Mouse (Mus musculus) Patski (cell line): ENCODE measurements at regions not wholly inside any gene's neighbourhood (a gene's known extent, or its start where the extent isn't known, plus 50 kb on each side); places are given as distances from the start of the nearest gene placed in this dataset.

Experiments
- ATAC-seq: fragments of 100-300 bp; one replicate; pipeline ENCODE4 v1.8.0; 2021
- CTCF ChIA-PET: fragments of 350-600 bp; sonication (Branson Sonifier 250); formaldehyde crosslinking; loops from one replicate; lab custom pipeline; 2022; ENCODE audit warnings: inconsistent platforms; lab: Charles Lee
- POLR2A ChIA-PET: fragments of 350-600 bp; sonication (Branson Sonifier 250); formaldehyde crosslinking; loops from one replicate; lab custom pipeline; 2022; ENCODE audit warnings: antibody characterized with exemption, inconsistent platforms; lab: Charles Lee
- DNase-seq: peaks from one replicate; pipeline ENCODE4 v3.0.0-alpha.2; 2011; ENCODE audit warnings: low read depth, low spot score
- H3K27me3 ChIP-seq: fragments of 371-371 bp; one replicate; pipeline ENCODE4 v1.5.1; 2021
- CTCF ChIP-seq: fragments of 100-300 bp; IDR thresholded peaks from one replicate; pipeline ENCODE4 v1.5.1; 2021
- in situ Hi-C: fragments of 300-500 bp; cut with MboI; formaldehyde crosslinking; loops from 3 replicates; pipeline ENCODE4 v1.11.1; 2018; ENCODE audit warnings: low pct_unique_long_range_greater_than_20kb, mixed read lengths

GRCm38 (mm10) chr12:109396614-109397013 lies 56.0 kb upstream of the Dlk1 start:
- CTCF ChIA-PET = interaction anchor here (0.9 kb wide), 1 partner anchor 213 kb away, joined by 3 read pairs; no protein-coding TSS in a partner anchor
- no peak for DNase-seq
- no peak for ATAC-seq

DNA sequence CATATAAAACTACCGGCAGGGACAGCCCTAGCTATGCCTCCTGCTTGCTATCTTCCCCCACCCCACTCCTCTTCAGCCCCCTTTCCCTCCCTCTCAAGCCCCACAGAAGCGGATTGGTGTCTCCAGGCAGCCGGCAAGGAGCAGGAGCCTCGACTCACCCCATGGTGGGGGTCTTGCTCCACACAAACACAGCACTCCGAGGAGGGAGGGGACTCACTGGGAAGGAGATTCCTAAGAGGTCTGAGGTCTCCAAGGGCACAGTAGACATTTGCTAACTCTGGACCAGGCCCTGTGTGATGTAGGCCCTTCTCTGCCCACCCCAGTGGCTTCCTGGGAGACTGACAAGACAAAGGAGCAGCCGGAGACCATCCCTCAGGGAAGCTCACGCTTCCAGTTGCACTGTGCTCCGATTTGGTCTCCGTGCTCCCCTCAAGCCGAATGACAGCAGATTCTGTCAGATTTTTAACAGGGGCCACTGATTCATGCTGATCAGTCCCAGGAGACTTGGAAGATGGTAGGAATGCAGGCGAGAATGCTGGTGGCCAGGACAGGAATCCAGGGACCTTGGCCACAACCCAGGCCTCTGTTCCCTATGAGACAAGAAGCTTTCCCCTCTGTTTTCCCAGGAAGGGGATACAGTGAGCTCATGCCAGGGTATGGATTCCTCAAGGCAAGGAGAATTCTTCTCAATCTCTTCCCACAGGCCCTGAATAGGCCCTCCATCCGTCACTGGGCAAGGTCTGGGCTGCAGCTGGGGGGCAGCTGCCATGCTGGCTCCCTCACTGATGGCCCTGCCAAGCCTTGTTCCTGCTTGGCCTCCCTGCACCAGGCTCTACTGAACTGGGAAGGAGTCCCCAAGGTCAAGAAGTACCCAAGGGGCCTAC lies 55.2 kb upstream of the Dlk1 start:
- no peak for TF ChIP-seq CTCF
- in situ Hi-C loops = no loop called here
- ATAC-seq (no peak), DNase-seq (no peak)
- CTCF ChIA-PET = interaction anchor here (0.9 kb wide), 1 partner anchor 212 kb away, joined by 3 read pairs; no protein-coding TSS in a partner anchor
- POLR2A ChIA-PET = no interaction called here
- H3K27me3 ChIP-seq = no peaks in the 10 kb centered on the region

More at GRCm38 (mm10) chr12:109396614-109397013, 56.0 kb upstream of the Dlk1 start:
- POLR2A ChIA-PET = no interaction called here
- in situ Hi-C loops = no loop called here
- H3K27me3 ChIP-seq = no peaks in the 10 kb centered on the region
- TF ChIP-seq CTCF = no peak

GRCm38 (mm10) chr12:109398473-109398872 lies 54.1 kb upstream of the Dlk1 start:
- H3K27me3 ChIP-seq = no peaks in the 10 kb centered on the region
- in situ Hi-C loops = no loop called here
- CTCF ChIA-PET = no interaction called here
- DNase-seq (no peak), ATAC-seq (no peak)
- POLR2A ChIA-PET = no interaction called here
- no peak for TF ChIP-seq CTCF

GRCm38 (mm10) chr12:109398951-109399350 lies 53.7 kb upstream of the Dlk1 start:
- TF ChIP-seq CTCF = no peak
- DNase-seq (no peak), ATAC-seq (no peak)
- in situ Hi-C loops = no loop called here
- no peaks in the 10 kb centered on the region for H3K27me3 ChIP-seq
- ChIA-PET POLR2A (no interaction called here), CTCF (no interaction called here)

DNA sequence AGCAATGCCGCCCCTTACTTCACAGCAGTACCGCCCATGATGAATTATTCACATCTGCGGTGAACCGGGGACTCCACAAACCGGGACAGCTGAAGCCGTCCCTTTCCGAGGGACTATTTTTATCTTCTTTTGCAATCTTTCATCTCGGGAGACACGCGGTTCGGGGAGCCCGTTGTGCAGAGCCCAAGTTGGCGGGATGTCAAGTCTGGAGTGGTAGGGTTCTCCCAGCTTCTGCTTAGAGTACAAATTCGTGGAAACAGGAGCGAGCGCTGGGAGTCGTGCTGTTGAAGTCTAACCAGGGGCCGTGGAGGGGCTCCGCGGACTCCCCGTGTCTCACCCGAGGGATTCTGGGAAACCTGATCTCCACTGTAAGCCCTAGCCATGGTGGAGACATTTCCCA lies 53.0 kb upstream of the Dlk1 start:
- POLR2A ChIA-PET = no interaction called here
- H3K27me3 ChIP-seq = no peaks in the 10 kb centered on the region
- in situ Hi-C loops = no loop called here
- no peak for TF ChIP-seq CTCF
- CTCF ChIA-PET = no interaction called here
- no peak for ATAC-seq
- no peak for DNase-seq

DNA sequence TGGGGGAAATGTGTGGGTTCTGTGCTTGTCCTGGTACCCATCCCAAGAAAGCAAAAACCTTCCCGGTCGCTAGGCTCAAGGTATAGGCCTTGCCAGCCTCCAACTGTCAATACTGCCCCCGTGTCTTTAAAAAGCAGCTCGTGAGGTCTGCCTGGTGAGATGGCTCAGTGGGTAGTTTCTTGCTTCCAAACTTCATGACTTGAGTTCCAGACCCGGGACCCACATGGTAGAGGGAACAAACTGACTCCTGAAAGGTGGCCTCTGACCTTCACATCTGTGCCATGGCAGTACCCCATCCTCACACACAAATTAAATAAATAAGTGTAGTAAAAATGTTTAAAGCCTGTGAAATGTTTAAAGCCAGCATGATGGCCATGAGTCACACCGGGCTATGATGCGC lies 52.6 kb upstream of the Dlk1 start:
- POLR2A ChIA-PET = no interaction called here
- CTCF ChIA-PET = no interaction called here
- no peak for ATAC-seq

DNA sequence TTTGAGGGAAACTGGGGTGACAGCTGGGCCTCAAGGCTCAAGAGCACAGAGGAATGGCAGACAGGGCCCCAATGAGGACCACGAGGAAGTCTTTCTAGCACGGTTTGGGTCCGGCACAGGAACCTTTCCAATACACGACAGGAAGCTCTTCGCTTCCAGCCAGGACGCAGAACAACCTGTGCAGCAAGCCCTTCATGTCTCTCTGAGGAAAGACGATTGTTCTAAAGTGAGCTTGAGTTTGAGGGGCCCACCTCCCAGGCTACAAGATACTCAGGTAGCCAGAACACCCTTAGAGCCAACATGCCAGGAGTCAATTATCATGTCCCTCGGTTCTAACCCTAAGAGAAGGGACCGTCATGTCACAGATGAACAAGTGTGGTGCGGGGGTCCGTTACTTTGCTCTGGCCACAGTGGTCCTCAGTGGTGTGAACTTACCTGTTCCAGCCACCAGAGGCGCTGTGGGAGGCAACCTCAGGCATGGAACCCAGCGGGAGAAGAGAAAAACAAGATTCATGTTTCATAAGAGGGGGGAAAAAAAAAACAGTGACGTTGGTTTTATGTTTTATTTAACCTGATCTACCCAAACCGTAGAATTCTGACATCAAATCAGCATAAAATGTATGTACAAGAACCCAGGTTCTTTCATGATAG lies 51.6 kb upstream of the Dlk1 start:
- POLR2A ChIA-PET = no interaction called here
- no peak for DNase-seq
- no peak for ATAC-seq
- CTCF ChIA-PET = interaction anchor here (0.7 kb wide), 1 partner anchor 18 kb away, joined by 3 read pairs; no protein-coding TSS in a partner anchor
- H3K27me3 ChIP-seq = no peaks in the 10 kb centered on the region
- TF ChIP-seq CTCF = no peak
- in situ Hi-C loops = no loop called here

More for the DNA sequence above, 52.6 kb upstream of the Dlk1 start:
- no peaks in the 10 kb centered on the region for H3K27me3 ChIP-seq
- DNase-seq = no peak
- in situ Hi-C loops = no loop called here
- no peak for TF ChIP-seq CTCF

- TF ChIP-seq CTCF = no peak
- POLR2A ChIA-PET = no interaction called here
- no peaks in the 10 kb centered on the region for H3K27me3 ChIP-seq
- CTCF ChIA-PET = no interaction called here
- ATAC-seq = no peak
- DNase-seq = no peak
- in situ Hi-C loops = no loop called here
Measured at GRCm38 (mm10) chr12:109401696-109402095, 50.9 kb upstream of the Dlk1 start.

DNA sequence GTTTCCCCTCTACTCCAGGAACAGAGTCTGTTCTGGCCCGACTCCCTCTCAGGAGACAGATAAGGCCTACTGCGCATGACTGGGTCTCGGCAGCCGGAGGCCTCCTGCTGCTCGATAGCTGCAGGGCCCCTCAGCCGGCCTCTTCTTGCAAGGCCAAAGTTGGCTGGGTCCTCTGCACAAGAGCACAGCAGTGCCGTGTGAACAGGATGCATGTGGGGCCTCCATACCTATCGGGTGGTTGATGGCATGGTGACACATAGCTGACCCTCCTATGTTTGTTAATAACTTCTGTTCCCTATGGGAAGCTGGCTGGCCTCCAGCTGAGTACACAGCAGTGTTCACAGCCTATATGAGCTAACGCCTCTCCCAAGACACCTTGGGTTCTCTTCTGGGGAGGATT lies 50.4 kb upstream of the Dlk1 start:
- ChIA-PET POLR2A (no interaction called here), CTCF (no interaction called here)
- TF ChIP-seq CTCF = no peak
- DNase-seq (no peak), ATAC-seq (no peak)
- no peaks in the 10 kb centered on the region for H3K27me3 ChIP-seq
- in situ Hi-C loops = no loop called here
